Mouse (Mus musculus): ENCODE results near the gene Jazf1.

Gene Jazf1

GRCm38 (mm10) chr6:53006032-53006431 lies 62.4 kb downstream of the Jazf1 start:
- DNase-seq = peak; percentile 3

GRCm38 (mm10) chr6:53005544-53005943 lies 62.9 kb downstream of the Jazf1 start:
- no peak for DNase-seq

- no peak for DNase-seq
Measured at GRCm38 (mm10) chr6:52990816-52991215, 77.6 kb downstream of the Jazf1 start.

GRCm38 (mm10) chr6:52987905-52988640 lies 80.4 kb downstream of the Jazf1 start:
- DNase-seq = no peak

- no peak for DNase-seq
Measured at GRCm38 (mm10) chr6:52987391-52987790, 81.0 kb downstream of the Jazf1 start.

GRCm38 (mm10) chr6:52982175-52982574 lies 86.3 kb downstream of the Jazf1 start:
- DNase-seq = no peak

GRCm38 (mm10) chr6:52979503-52979902 lies 88.9 kb downstream of the Jazf1 start:
- DNase-seq = no peak

- no peak for DNase-seq
Measured at GRCm38 (mm10) chr6:52973351-52973750, 95.1 kb downstream of the Jazf1 start.

- no peak for DNase-seq
Measured at GRCm38 (mm10) chr6:52972138-52972537, 96.3 kb downstream of the Jazf1 start.

- DNase-seq = no peak
Measured at GRCm38 (mm10) chr6:52969717-52970261, 98.6 kb downstream of the Jazf1 start.

- no peak for DNase-seq
Measured at GRCm38 (mm10) chr6:52968346-52968891, 100.0 kb downstream of the Jazf1 start.

- DNase-seq = no peak
Measured at GRCm38 (mm10) chr6:52967557-52968270, 100.7 kb downstream of the Jazf1 start.

GRCm38 (mm10) chr6:52966001-52966400 lies 102.4 kb downstream of the Jazf1 start:
- DNase-seq = peak; percentile 16

- DNase-seq = no peak
Measured at GRCm38 (mm10) chr6:52965340-52965739, 103.1 kb downstream of the Jazf1 start.

- no peak for DNase-seq
Measured at GRCm38 (mm10) chr6:52963840-52964690, 104.4 kb downstream of the Jazf1 start.

- no peak for DNase-seq
Measured at GRCm38 (mm10) chr6:52963430-52963732, 105.0 kb downstream of the Jazf1 start.

- no peak for DNase-seq
Measured at GRCm38 (mm10) chr6:52962600-52963429, 105.6 kb downstream of the Jazf1 start.

GRCm38 (mm10) chr6:52961660-52962490 lies 106.6 kb downstream of the Jazf1 start:
- DNase-seq = no peak

- peak; percentile 37 for DNase-seq
Measured at GRCm38 (mm10) chr6:52957730-52958129, 110.7 kb downstream of the Jazf1 start.

GRCm38 (mm10) chr6:52956131-52956530 lies 112.3 kb downstream of the Jazf1 start:
- no peak for DNase-seq

GRCm38 (mm10) chr6:52955304-52955703 lies 113.1 kb downstream of the Jazf1 start:
- no peak for DNase-seq
